Mouse (Mus musculus): Measurements from ENCODE around the gene Nup214. TPM values are rescaled to one million over a fixed set of nuclear protein-coding genes. Genes with fewer than 3 reads are reported as not detected.

The Nup214 gene
- 10 to 100 TPM; 27.5 to 28.6 TPM for total RNA-seq (2021)
- polyA plus RNA-seq (2012; rRNA removed) = 18.5 and 18.6 TPM in 2 replicates
- long read RNA-seq, partial matches to known transcripts = 2 of 10 reads
- long read RNA-seq, other reads (novel, unspliced or antisense) = 4 of 10 reads

DNA sequence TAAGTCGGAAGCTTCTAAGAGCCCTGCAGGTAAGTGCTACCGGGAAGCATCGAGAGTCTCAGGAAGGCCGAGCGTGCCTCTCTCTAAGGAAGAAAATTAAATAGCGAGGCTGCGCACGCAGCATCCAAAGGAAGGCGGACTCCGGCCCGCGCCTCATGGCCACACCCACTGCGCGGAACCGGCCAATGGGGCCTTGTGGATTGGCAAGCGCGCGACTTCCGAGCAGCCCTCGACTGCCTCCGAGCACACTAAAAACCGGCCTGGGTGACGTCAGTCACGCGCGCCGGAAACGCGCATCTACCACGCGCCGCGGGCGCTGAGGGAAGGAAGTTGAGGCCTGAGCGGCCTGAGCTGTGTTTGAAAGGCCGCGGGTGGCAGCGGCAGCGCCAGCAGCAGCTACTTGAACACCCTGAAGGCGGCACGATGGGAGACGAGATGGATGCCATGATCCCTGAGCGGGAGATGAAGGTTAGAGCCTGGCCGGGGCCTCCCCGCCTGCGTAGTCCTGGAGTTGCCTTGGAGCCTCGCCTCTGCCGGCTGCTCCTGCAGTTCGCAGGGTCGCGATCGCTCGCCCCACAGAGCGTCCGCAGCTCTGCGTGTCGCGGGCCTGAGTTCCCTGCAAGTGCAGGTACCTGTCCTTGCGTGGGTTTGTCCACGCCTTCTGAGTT is at the start of gene Nup214:
Nup214 (plus strand) TSS at position 296 of the 668 bp plus-strand sequence.
- Histone ChIP-seq H3K27ac (peak within 1 kb of the TSS; percentile 78), H3K36me3 (ENCODE audit: control insufficient read depth, insufficient read depth, low read length) (no peaks in the 10 kb centered on the region; the same call in 1 of the 2 replicates), H3K9ac (ENCODE audit: low read depth, low read length) (peak within 1 kb of the TSS; percentile 80), H3K4me3 (peak within 1 kb of the TSS; percentile 83), H3K4me1 (ENCODE audit: control insufficient read depth, insufficient read depth, low read length) (peaks cover 5% of the 10 kb centered on the region), H3K79me2 (replicated peaks; ENCODE audit: control insufficient read depth, insufficient read depth, low read length) (no peaks in the 10 kb centered on the region; the same call in 1 of the 2 replicates), H3K27me3 (ENCODE audit: control insufficient read depth, insufficient read depth, low read length) (no peaks in the 10 kb centered on the region)
- WGBS = under 1% methylated on average over 60 of the region's 60 CpGs
- DNase-seq = peak; percentile 99 to 100
- intact Hi-C loops (cut with DNase I) = loop anchor here (5.0 kb wide), 1 partner anchor 158 kb away; no protein-coding TSS in a partner anchor
- TF ChIP-seq CTCF (IDR thresholded peaks at IDR 0.05) (no peak), POLR2A (IDR thresholded peaks at IDR 0.05; ENCODE audit: insufficient read depth, low read depth, low read length) (peak; percentile 78), EP300 (IDR thresholded peaks at IDR 0.05; ENCODE audit: insufficient read depth, low read depth, low read length) (0 out of 2 replicates have a peak, but pooled peaks have one; percentile 59)

DNA sequence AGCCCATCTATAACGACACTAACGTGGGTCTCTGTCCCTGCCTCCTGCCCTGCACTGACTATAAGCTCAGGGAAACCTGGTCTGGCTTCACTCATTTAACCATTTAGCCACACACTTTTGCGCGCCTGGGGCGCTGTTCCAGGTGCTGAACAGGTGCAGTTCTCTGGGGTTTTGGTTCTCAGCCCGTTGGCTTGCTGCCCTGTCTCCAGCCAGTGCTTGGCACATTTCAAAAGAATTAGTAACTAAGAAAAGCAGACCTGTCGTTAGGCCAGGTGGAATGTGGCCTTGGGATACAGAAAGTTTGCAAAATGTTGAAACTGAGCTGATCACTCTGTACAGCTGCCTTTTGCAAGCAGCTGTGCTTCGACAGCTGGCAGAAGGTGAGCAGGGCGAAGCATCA is 49.4 kb upstream of the Nup214 start:
- Histone ChIP-seq H3K27me3 (ENCODE audit: control insufficient read depth, insufficient read depth, low read length) (no peaks in the 10 kb centered on the region), H3K4me1 (ENCODE audit: control insufficient read depth, insufficient read depth, low read length) (no peaks in the 10 kb centered on the region), H3K27ac (no peak overlapping the region), H3K79me2 (replicated peaks; ENCODE audit: control insufficient read depth, insufficient read depth, low read length) (no peaks in the 10 kb centered on the region), H3K9ac (ENCODE audit: low read depth, low read length) (no peak overlapping the region), H3K36me3 (ENCODE audit: control insufficient read depth, insufficient read depth, low read length) (no peaks in the 10 kb centered on the region), H3K4me3 (no peak overlapping the region)
- intact Hi-C loops (cut with DNase I) = no loop called here
- WGBS = 35% methylated on average over 9 of the region's 9 CpGs
- no peak for DNase-seq
- TF ChIP-seq CTCF (IDR thresholded peaks at IDR 0.05) (no peak), POLR2A (IDR thresholded peaks at IDR 0.05; ENCODE audit: insufficient read depth, low read depth, low read length) (no peak), EP300 (IDR thresholded peaks at IDR 0.05; ENCODE audit: insufficient read depth, low read depth, low read length) (no peak)

DNA sequence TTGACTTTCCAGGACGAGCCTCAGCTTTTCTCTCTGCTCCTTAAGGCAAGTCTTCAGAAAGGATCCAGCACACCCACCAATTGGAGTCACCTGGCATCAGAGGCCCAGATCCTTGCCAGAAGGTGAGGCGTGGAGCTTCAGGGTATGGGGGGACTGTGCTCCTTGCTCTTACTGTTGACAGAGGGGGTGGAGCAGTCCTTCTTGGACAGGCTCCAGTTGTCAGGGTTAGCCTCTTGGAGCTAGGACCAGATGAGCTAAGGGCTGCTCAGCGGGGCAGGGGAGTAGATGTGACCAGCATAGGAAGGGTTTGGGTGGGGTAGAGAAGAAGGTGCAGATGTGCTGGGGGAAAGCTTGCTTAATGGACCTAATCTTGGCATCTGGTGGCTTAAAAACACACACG is 48.3 kb upstream of the Nup214 start:
- no peaks in the 10 kb centered on the region for H3K27me3 ChIP-seq (ENCODE audit: control insufficient read depth, insufficient read depth, low read length)
- H3K27ac ChIP-seq = no peak overlapping the region
- no peaks in the 10 kb centered on the region for H3K36me3 ChIP-seq (ENCODE audit: control insufficient read depth, insufficient read depth, low read length)
- H3K79me2 ChIP-seq (replicated peaks; ENCODE audit: control insufficient read depth, insufficient read depth, low read length) = no peaks in the 10 kb centered on the region
- no peak for TF ChIP-seq EP300 (IDR thresholded peaks at IDR 0.05; ENCODE audit: insufficient read depth, low read depth, low read length)
- no peak for TF ChIP-seq POLR2A (IDR thresholded peaks at IDR 0.05; ENCODE audit: insufficient read depth, low read depth, low read length)
- no peak for TF ChIP-seq CTCF (IDR thresholded peaks at IDR 0.05)
- WGBS = 55% methylated on average over 4 of the region's 4 CpGs
- H3K9ac ChIP-seq (ENCODE audit: low read depth, low read length) = no peak overlapping the region
- H3K4me1 ChIP-seq (ENCODE audit: control insufficient read depth, insufficient read depth, low read length) = no peaks in the 10 kb centered on the region
- no peak overlapping the region for H3K4me3 ChIP-seq
- intact Hi-C loops (cut with DNase I) = no loop called here
- DNase-seq = no peak

DNA sequence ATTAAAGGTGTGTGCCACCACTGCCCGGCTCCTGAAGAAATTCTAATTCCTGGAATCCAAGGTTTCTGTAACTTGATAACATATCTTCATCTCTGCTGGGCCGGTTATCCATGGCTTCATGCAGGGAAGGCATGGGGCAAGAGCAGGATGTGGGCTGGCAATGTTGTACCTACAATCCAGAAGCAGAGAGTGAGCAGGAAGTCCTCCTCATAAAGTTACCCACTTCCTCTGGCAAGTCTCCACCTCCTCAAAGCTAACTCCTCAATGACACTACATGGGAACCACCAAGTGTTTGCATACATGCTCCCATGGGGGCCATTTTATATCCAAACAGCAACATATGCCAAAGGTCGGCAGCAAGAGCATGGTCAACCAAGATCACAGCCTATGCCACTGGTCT is 44.6 kb upstream of the Nup214 start:
- intact Hi-C loops (cut with DNase I) = no loop called here
- WGBS = 68% methylated on average over 3 of the region's 3 CpGs
- Histone ChIP-seq H3K27me3 (ENCODE audit: control insufficient read depth, insufficient read depth, low read length) (no peaks in the 10 kb centered on the region), H3K4me1 (ENCODE audit: control insufficient read depth, insufficient read depth, low read length) (no peaks in the 10 kb centered on the region), H3K4me3 (no peak overlapping the region), H3K27ac (no peak overlapping the region), H3K9ac (ENCODE audit: low read depth, low read length) (no peak overlapping the region), H3K36me3 (ENCODE audit: control insufficient read depth, insufficient read depth, low read length) (no peaks in the 10 kb centered on the region), H3K79me2 (replicated peaks; ENCODE audit: control insufficient read depth, insufficient read depth, low read length) (no peaks in the 10 kb centered on the region)
- TF ChIP-seq EP300 (IDR thresholded peaks at IDR 0.05; ENCODE audit: insufficient read depth, low read depth, low read length) = no peak
- TF ChIP-seq CTCF (IDR thresholded peaks at IDR 0.05) = no peak
- TF ChIP-seq POLR2A (IDR thresholded peaks at IDR 0.05; ENCODE audit: insufficient read depth, low read depth, low read length) = no peak
- no peak for DNase-seq

DNA sequence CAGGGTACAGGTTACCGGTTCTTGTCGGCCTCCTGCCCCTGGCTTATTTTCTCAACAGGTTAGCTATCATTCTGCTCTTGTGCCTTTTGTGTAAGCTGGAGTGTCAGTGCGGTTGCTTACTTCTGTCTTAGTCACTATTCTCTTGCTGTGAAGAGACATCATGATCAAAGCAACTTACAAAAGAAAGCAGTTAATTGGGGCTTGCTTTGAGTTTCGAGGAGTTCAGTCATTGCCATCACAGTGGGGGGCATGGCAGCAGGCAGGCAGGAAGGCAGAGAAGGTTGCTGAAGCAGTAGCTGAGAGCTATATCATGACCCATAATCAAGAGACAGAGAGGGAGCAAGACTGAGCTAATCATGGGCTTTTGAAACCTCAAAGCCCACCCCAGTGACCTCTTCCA is 39.7 kb upstream of the Nup214 start:
- DNase-seq = no peak
- no peak overlapping the region for H3K9ac ChIP-seq (ENCODE audit: low read depth, low read length)
- intact Hi-C loops (cut with DNase I) = no loop called here
- H3K79me2 ChIP-seq (replicated peaks; ENCODE audit: control insufficient read depth, insufficient read depth, low read length) = no peaks in the 10 kb centered on the region
- H3K27me3 ChIP-seq (ENCODE audit: control insufficient read depth, insufficient read depth, low read length) = no peaks in the 10 kb centered on the region
- WGBS = 62% methylated on average over 4 of the region's 4 CpGs
- no peak for TF ChIP-seq CTCF (IDR thresholded peaks at IDR 0.05)
- no peak for TF ChIP-seq EP300 (IDR thresholded peaks at IDR 0.05; ENCODE audit: insufficient read depth, low read depth, low read length)
- no peak for TF ChIP-seq POLR2A (IDR thresholded peaks at IDR 0.05; ENCODE audit: insufficient read depth, low read depth, low read length)
- no peaks in the 10 kb centered on the region for H3K36me3 ChIP-seq (ENCODE audit: control insufficient read depth, insufficient read depth, low read length)
- no peak overlapping the region for H3K27ac ChIP-seq
- H3K4me3 ChIP-seq = no peak overlapping the region
- no peaks in the 10 kb centered on the region for H3K4me1 ChIP-seq (ENCODE audit: control insufficient read depth, insufficient read depth, low read length)

DNA sequence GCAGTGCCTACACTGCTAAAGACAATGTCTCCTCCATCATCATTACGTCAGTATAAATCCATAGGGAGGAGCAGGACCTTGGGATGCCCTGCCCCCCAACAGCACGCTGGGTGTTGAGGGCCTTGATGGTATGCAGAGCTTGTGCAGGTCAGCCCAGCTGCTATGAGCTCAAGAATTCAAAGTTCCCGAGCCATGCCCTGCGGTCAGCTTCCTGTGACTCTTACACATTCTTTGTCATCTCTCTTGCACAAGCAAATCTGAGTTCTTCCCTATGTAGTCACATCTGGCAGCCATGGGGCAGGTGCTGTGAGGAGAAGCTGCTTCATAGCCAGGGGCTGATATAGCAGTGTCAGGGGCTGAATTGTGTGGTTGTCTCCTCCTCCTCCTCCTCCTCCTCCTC is 39.2 kb upstream of the Nup214 start:
- Histone ChIP-seq H3K4me3 (no peak overlapping the region), H3K9ac (ENCODE audit: low read depth, low read length) (no peak overlapping the region), H3K36me3 (ENCODE audit: control insufficient read depth, insufficient read depth, low read length) (no peaks in the 10 kb centered on the region), H3K79me2 (replicated peaks; ENCODE audit: control insufficient read depth, insufficient read depth, low read length) (no peaks in the 10 kb centered on the region), H3K27me3 (ENCODE audit: control insufficient read depth, insufficient read depth, low read length) (no peaks in the 10 kb centered on the region), H3K4me1 (ENCODE audit: control insufficient read depth, insufficient read depth, low read length) (no peaks in the 10 kb centered on the region), H3K27ac (no peak overlapping the region)
- DNase-seq = no peak
- intact Hi-C loops (cut with DNase I) = no loop called here
- TF ChIP-seq CTCF (IDR thresholded peaks at IDR 0.05) (no peak), POLR2A (IDR thresholded peaks at IDR 0.05; ENCODE audit: insufficient read depth, low read depth, low read length) (no peak), EP300 (IDR thresholded peaks at IDR 0.05; ENCODE audit: insufficient read depth, low read depth, low read length) (no peak)
- 26% methylated on average over 4 of the region's 4 CpGs for WGBS

Data from heart, adult 2 months (tissue).